Mouse (Mus musculus) MEL (cell line): Measurements from ENCODE around the gene Kcnd3. TPM values are rescaled to one million over a fixed set of nuclear protein-coding genes. Genes with fewer than 3 reads are reported as not detected.

Experiments
- DNase-seq: peaks from one replicate; pipeline ENCODE4 v3.0.0; 2011; ENCODE audit warnings: low read depth, low spot score
- H3K27ac ChIP-seq: 2 replicates; pipeline ENCODE4 v1.5.1; 2012; ENCODE audit warnings: low read depth, mild to moderate bottlenecking, control low read depth, low read length, moderate library complexity; ENCODE audit not compliant: control insufficient read depth
- H3K27me3 ChIP-seq, 2 experiments: fragments of 150-350 bp in 1 of 2; sonication (generic) in 1 of 2; 2 replicates each; pipeline ENCODE4 v1.6.1; 2012; ENCODE audit warnings: low read length in 2 of 2, mild to moderate bottlenecking in 2 of 2, improper control_type of control experiment in 1 of 2, moderate library complexity in 1 of 2; ENCODE audit not compliant: insufficient read depth in 2 of 2, control insufficient read depth in 1 of 2
- H3K36me3 ChIP-seq, 2 experiments: 2 replicates each; pipeline ENCODE4 v1.6.1; 2012 to 2014; ENCODE audit warnings: low read length in 2 of 2, improper control_type of control experiment in 1 of 2, inconsistent platforms in 1 of 2, mild to moderate bottlenecking in 1 of 2; ENCODE audit not compliant: insufficient read depth in 2 of 2, control insufficient read depth in 1 of 2
- H3K4me1 ChIP-seq, 2 experiments: fragments of 150-350 bp in 1 of 2; sonication (generic) in 1 of 2; 2 replicates each; pipeline ENCODE4 v1.6.1; 2012; ENCODE audit warnings: low read length in 2 of 2, improper control_type of control experiment in 1 of 2, mild to moderate bottlenecking in 1 of 2; ENCODE audit not compliant: insufficient read depth in 2 of 2, control insufficient read depth in 1 of 2
- H3K4me3 ChIP-seq, 2 experiments: fragments of 150-350 bp in 1 of 2; sonication (generic) in 1 of 2; 2 replicates each; pipeline ENCODE4 v1.5.1; 2012; ENCODE audit warnings: low read depth in 2 of 2, low read length in 2 of 2, mild to moderate bottlenecking in 2 of 2, moderate library complexity in 2 of 2, control low read depth in 1 of 2, improper control_type of control experiment in 1 of 2; ENCODE audit not compliant: control insufficient read depth in 1 of 2, insufficient read depth in 1 of 2
- H3K79me2 ChIP-seq: 2 replicates; pipeline ENCODE4 v1.6.1; 2012; ENCODE audit warnings: mild to moderate bottlenecking, low read length, moderate library complexity; ENCODE audit not compliant: control insufficient read depth, poor library complexity, insufficient read depth
- H3K9ac ChIP-seq: 2 replicates; pipeline ENCODE4 v1.6.1; 2012; ENCODE audit warnings: low read depth, mild to moderate bottlenecking, control low read depth, low read length, moderate library complexity; ENCODE audit not compliant: control insufficient read depth, poor library complexity, severe bottlenecking
- H3K9me3 ChIP-seq: fragments of 150-350 bp; sonication (generic); replicated peaks from 2 replicates; pipeline ENCODE4 v1.6.1; 2012; ENCODE audit warnings: mild to moderate bottlenecking, low read length, improper control_type of control experiment, moderate library complexity; ENCODE audit not compliant: insufficient read depth
- BHLHE40 ChIP-seq: IDR thresholded peaks from 2 replicates; pipeline ENCODE4 v1.6.1; 2012; ENCODE audit warnings: low read depth, mild to moderate bottlenecking, inconsistent platforms, low read length, improper control_type of control experiment, borderline replicate concordance
- CHD1 ChIP-seq: IDR thresholded peaks from 2 replicates; pipeline ENCODE4 v1.6.1; 2012; ENCODE audit warnings: low read depth, mild to moderate bottlenecking, inconsistent platforms, low read length, improper control_type of control experiment
- CHD2 ChIP-seq: IDR thresholded peaks from 2 replicates; pipeline ENCODE4 v1.6.1; 2011; ENCODE audit warnings: low read length, improper control_type of control experiment
- CTCF ChIP-seq, 3 experiments: IDR thresholded peaks in 2 of 3; conservative IDR thresholded peaks in 1 of 3; 2 replicates each; pipeline ENCODE4 v1.5.1; 2011 to 2012; ENCODE audit warnings: low read length in 3 of 3, low read depth in 2 of 3, mild to moderate bottlenecking in 2 of 3, improper control_type of control experiment in 1 of 3, inconsistent platforms in 1 of 3, mixed read lengths in 1 of 3, moderate library complexity in 1 of 3; ENCODE audit not compliant: control insufficient read depth in 1 of 3, insufficient read depth in 1 of 3, poor library complexity in 1 of 3, severe bottlenecking in 1 of 3
- E2F4 ChIP-seq: IDR thresholded peaks from 2 replicates; pipeline ENCODE4 v1.6.1; 2011; ENCODE audit warnings: low read depth, low read length, improper control_type of control experiment, borderline replicate concordance
- ELF1 ChIP-seq: IDR thresholded peaks from 2 replicates; pipeline ENCODE4 v1.6.1; 2014; ENCODE audit warnings: low read depth, mild to moderate bottlenecking, inconsistent platforms, low read length, improper control_type of control experiment, moderate library complexity
- EP300 ChIP-seq, 2 experiments: IDR thresholded peaks; 2 replicates each; pipeline ENCODE4 v1.6.1; 2011; ENCODE audit warnings: improper control_type of control experiment in 2 of 2, low read length in 2 of 2, low read depth in 1 of 2, mild to moderate bottlenecking in 1 of 2
- ETS1 ChIP-seq: IDR thresholded peaks from 2 replicates; pipeline ENCODE4 v1.6.1; 2012; ENCODE audit warnings: low read depth, mild to moderate bottlenecking, inconsistent platforms, low read length, improper control_type of control experiment, moderate library complexity
- HCFC1 ChIP-seq: IDR thresholded peaks from 2 replicates; pipeline ENCODE4 v1.6.1; 2012; ENCODE audit warnings: low read depth, mild to moderate bottlenecking, inconsistent platforms, low read length, improper control_type of control experiment, moderate library complexity
- KAT2A ChIP-seq: conservative IDR thresholded peaks from 2 replicates; pipeline ENCODE4 v1.6.1; 2012; ENCODE audit warnings: low read depth, low read length, improper control_type of control experiment, inconsistent platforms
- MAFK ChIP-seq: IDR thresholded peaks from 2 replicates; pipeline ENCODE4 v1.6.1; 2011; ENCODE audit warnings: low read depth, mild to moderate bottlenecking, low read length, improper control_type of control experiment, borderline replicate concordance
- MAZ ChIP-seq: IDR thresholded peaks from 2 replicates; pipeline ENCODE4 v1.6.1; 2012; ENCODE audit warnings: low read depth, mild to moderate bottlenecking, inconsistent platforms, low read length, improper control_type of control experiment
- MEF2A ChIP-seq: IDR thresholded peaks from 2 replicates; pipeline ENCODE4 v1.6.1; 2014; ENCODE audit warnings: low read depth, mild to moderate bottlenecking, inconsistent platforms, low read length, improper control_type of control experiment; ENCODE audit not compliant: poor library complexity, insufficient replicate concordance, severe bottlenecking; ENCODE audit errors: extremely low read depth
- MXI1 ChIP-seq: IDR thresholded peaks from 2 replicates; pipeline ENCODE4 v1.6.1; 2011; ENCODE audit warnings: mild to moderate bottlenecking, low read depth, low read length, improper control_type of control experiment
- MYC ChIP-seq: IDR thresholded peaks from 2 replicates; pipeline ENCODE4 v1.6.1; 2011; ENCODE audit warnings: low read depth, mild to moderate bottlenecking, low read length, improper control_type of control experiment, moderate library complexity
- NELFE ChIP-seq: IDR thresholded peaks from 2 replicates; pipeline ENCODE4 v1.6.1; 2011; ENCODE audit warnings: low read depth, low read length, improper control_type of control experiment
- NRF1 ChIP-seq: IDR thresholded peaks from 2 replicates; pipeline ENCODE4 v1.6.1; 2014; ENCODE audit warnings: low read depth, mild to moderate bottlenecking, inconsistent platforms, low read length, improper control_type of control experiment, moderate library complexity; ENCODE audit not compliant: poor library complexity, insufficient read depth, severe bottlenecking
- POLR2A ChIP-seq, 2 experiments: IDR thresholded peaks; 2 replicates each; pipeline ENCODE4 v1.6.1; 2011 to 2012; ENCODE audit warnings: low read length in 2 of 2, mild to moderate bottlenecking in 2 of 2, control low read depth in 1 of 2, improper control_type of control experiment in 1 of 2, low read depth in 1 of 2, moderate library complexity in 1 of 2; ENCODE audit not compliant: control insufficient read depth in 1 of 2, insufficient read depth in 1 of 2, poor library complexity in 1 of 2
- POLR2AphosphoS5 ChIP-seq: IDR thresholded peaks from 2 replicates; pipeline ENCODE4 v1.6.1; 2012; ENCODE audit warnings: low read depth, borderline replicate concordance, mild to moderate bottlenecking, inconsistent platforms, low read length, moderate library complexity, mixed read lengths
- RAD21 ChIP-seq: IDR thresholded peaks from 2 replicates; pipeline ENCODE4 v1.6.1; 2011; ENCODE audit warnings: mild to moderate bottlenecking, low read depth, low read length, improper control_type of control experiment
- RCOR1 ChIP-seq: IDR thresholded peaks from 2 replicates; pipeline ENCODE4 v1.6.1; 2012; ENCODE audit warnings: low read depth, mild to moderate bottlenecking, inconsistent platforms, low read length, improper control_type of control experiment
- SIN3A ChIP-seq: IDR thresholded peaks from 2 replicates; pipeline ENCODE4 v1.6.1; 2012; ENCODE audit warnings: low read length, improper control_type of control experiment, inconsistent platforms
- SMC3 ChIP-seq: IDR thresholded peaks from 2 replicates; pipeline ENCODE4 v1.6.1; 2011; ENCODE audit warnings: low read depth, low read length, improper control_type of control experiment
- TAL1 ChIP-seq: IDR thresholded peaks from 2 replicates; pipeline ENCODE4 v1.6.1; 2012; ENCODE audit warnings: mild to moderate bottlenecking, inconsistent platforms, low read length, moderate library complexity, mixed read lengths
- TBP ChIP-seq: IDR thresholded peaks from 2 replicates; pipeline ENCODE4 v1.8.0; 2011; ENCODE audit warnings: low read depth, low read length, improper control_type of control experiment
- TCF12 ChIP-seq: IDR thresholded peaks from 2 replicates; pipeline ENCODE4 v1.6.1; 2014; ENCODE audit warnings: low read depth, mild to moderate bottlenecking, inconsistent platforms, low read length, improper control_type of control experiment, moderate library complexity
- USF1 ChIP-seq: IDR thresholded peaks from 2 replicates; pipeline ENCODE4 v1.6.1; 2014; ENCODE audit warnings: low read depth, mild to moderate bottlenecking, inconsistent platforms, low read length, improper control_type of control experiment, moderate library complexity
- ZC3H11A ChIP-seq: IDR thresholded peaks from 2 replicates; pipeline ENCODE4 v1.6.1; 2012; ENCODE audit warnings: low read depth, mild to moderate bottlenecking, inconsistent platforms, low read length, improper control_type of control experiment
- ZKSCAN1 ChIP-seq: IDR thresholded peaks from 2 replicates; pipeline ENCODE4 v1.6.1; 2012; ENCODE audit warnings: low read depth, mild to moderate bottlenecking, inconsistent platforms, low read length, improper control_type of control experiment, moderate library complexity
- polyA plus RNA-seq, 2 experiments: library from polyadenylated mRNA; stranded (reverse) in 1 of 2; unstranded in 1 of 2; fragments of >175 nt in 1 of 2; fragments of >200 nt in 1 of 2; gene quantifications; 2 replicates each; pipeline versions ENCODE4 v1.2.1 to v1.2.4; 2012; ENCODE audit warnings: low replicate concordance in 2 of 2, low read depth in 1 of 2; ENCODE audit not compliant: insufficient read length in 2 of 2, insufficient read depth in 1 of 2, missing spikeins in 1 of 2
- total RNA-seq: library from RNA; depleted of rRNA; stranded (reverse); fragments of 300-350 nt; gene quantifications from 2 replicates; pipeline ENCODE4 v1.2.3, GENCODE M21; 2012

Gene Kcnd3
- total and polyA plus RNA-seq, 3 experiments: 0.01 TPM; not detected in 2

- no peak for DNase-seq
- no peaks in the 10 kb centered on the region for H3K9me3 ChIP-seq
- no peaks in the 10 kb centered on the region for H3K36me3 ChIP-seq
- H3K9ac ChIP-seq: no peak overlapping the region
- H3K4me1 ChIP-seq: no peaks in the 10 kb centered on the region
- no peaks in the 10 kb centered on the region for H3K79me2 ChIP-seq
- H3K27me3 ChIP-seq: no peaks in the 10 kb centered on the region; a peak in 1 of 4 replicates
- TF ChIP-seq EP300 (IDR thresholded peaks at IDR 0.05; ENCODE audit: low read depth in 1 of 2, low read length in 2 of 2) (no peak), MYC (no peak), RAD21 (no peak), NELFE (no peak), HCFC1 (no peak), MAZ (no peak), TAL1 (no peak), ZC3H11A (no peak), CHD2 (no peak), POLR2AphosphoS5 (no peak), CHD1 (no peak), BHLHE40 (no peak), USF1 (no peak), TBP (no peak), KAT2A (no peak), MXI1 (no peak)
- no peak overlapping the region for H3K4me3 ChIP-seq
- H3K27ac ChIP-seq: no peak overlapping the region
Observed at GRCm38 (mm10) chr3:105660530-105660929, 208.4 kb downstream of the Kcnd3 start.

- TF ChIP-seq POLR2A (IDR thresholded peaks at IDR 0.05; ENCODE audit: control insufficient read depth in 1 of 2, insufficient read depth in 1 of 2, low read depth in 1 of 2, low read length in 2 of 2, poor library complexity in 1 of 2) (no peak), EP300 (IDR thresholded peaks at IDR 0.05; ENCODE audit: low read depth in 1 of 2, low read length in 2 of 2) (no peak), CHD2 (no peak), CTCF (IDR thresholded peaks at IDR 0.05 in 2 of 3, conservative IDR thresholded peaks at IDR 0.05 in 1 of 3; ENCODE audit: control insufficient read depth in 1 of 3, insufficient read depth in 1 of 3, low read depth in 2 of 3, low read length in 3 of 3, poor library complexity in 1 of 3, severe bottlenecking in 1 of 3) (no peak), TCF12 (no peak), ETS1 (no peak), RCOR1 (no peak), NRF1 (no peak), E2F4 (no peak), MAFK (no peak), ELF1 (no peak), SIN3A (no peak), BHLHE40 (no peak), MEF2A (no peak), NELFE (no peak), ZKSCAN1 (no peak), SMC3 (no peak), KAT2A (no peak), HCFC1 (no peak)
- no peak for DNase-seq
Observed at GRCm38 (mm10) chr3:105663043-105663442, 210.9 kb downstream of the Kcnd3 start.

More at GRCm38 (mm10) chr3:105663043-105663442, 210.9 kb downstream of the Kcnd3 start:
- no peaks in the 10 kb centered on the region for H3K9me3 ChIP-seq
- H3K36me3 ChIP-seq: no peaks in the 10 kb centered on the region
- H3K27ac ChIP-seq: no peak overlapping the region
- no peak overlapping the region for H3K4me3 ChIP-seq
- H3K9ac ChIP-seq: no peak overlapping the region
- H3K27me3 ChIP-seq: no peaks in the 10 kb centered on the region; a peak in 1 of 4 replicates
- no peaks in the 10 kb centered on the region for H3K4me1 ChIP-seq
- H3K79me2 ChIP-seq: no peaks in the 10 kb centered on the region
